Comparison of ENCODE assay signal across 8 mouse cellular contexts in genomic region chr15:94139534-94139958, GRCm38 (mm10).
DNase-seq lines count a peak whose midpoint lies in the region; ATAC-seq and TF ChIP-seq lines count a peak whose summit lies in the region.

No protein-coding gene starts in this region.

- H3K27me3 ChIP-seq in hindbrain, embryonic 14.5 days (ENCODE audit: control insufficient read depth, insufficient read depth, low read length) = no peaks in the 10 kb centered on the region
- H3K27me3 ChIP-seq in hindbrain, embryonic 13.5 days = no peaks in the 10 kb centered on the region
- H3K27me3 ChIP-seq in kidney, embryonic 15.5 days = no peaks in the 10 kb centered on the region

- no peak for TF ChIP-seq CTCF in brain, embryonic 14.5 days (IDR thresholded peaks at IDR 0.05; ENCODE audit: borderline replicate concordance, extremely low read depth, insufficient read depth, insufficient read length)

- no peaks in the 10 kb centered on the region for H3K9me3 ChIP-seq in hindbrain, embryonic 14.5 days (ENCODE audit: control insufficient read depth, low read length)
- no peaks in the 10 kb centered on the region for H3K9me3 ChIP-seq in hindbrain, embryonic 13.5 days
- no peaks in the 10 kb centered on the region; the same call in 1 of the 2 replicates for H3K9me3 ChIP-seq in kidney, embryonic 15.5 days (replicated peaks)

- TF ChIP-seq POLR2A in brain, embryonic 14.5 days (IDR thresholded peaks at IDR 0.05; ENCODE audit: borderline replicate concordance, extremely low read depth, insufficient read depth, insufficient read length, poor library complexity, severe bottlenecking) = no peak

- no peaks in the 10 kb centered on the region for H3K36me3 ChIP-seq in hindbrain, embryonic 14.5 days (replicated peaks; ENCODE audit: control insufficient read depth, insufficient read depth)
- H3K36me3 ChIP-seq in hindbrain, embryonic 13.5 days = no peaks in the 10 kb centered on the region
- H3K36me3 ChIP-seq in kidney, embryonic 15.5 days = no peaks in the 10 kb centered on the region

- no peak overlapping the region for H3K9ac ChIP-seq in hindbrain, embryonic 14.5 days
- H3K9ac ChIP-seq in hindbrain, embryonic 13.5 days = no peak overlapping the region
- no peak overlapping the region for H3K9ac ChIP-seq in kidney, embryonic 15.5 days

- H3K27ac ChIP-seq in hindbrain, embryonic 14.5 days = no peak overlapping the region
- no peak overlapping the region for H3K27ac ChIP-seq in hindbrain, embryonic 13.5 days
- H3K27ac ChIP-seq in kidney, embryonic 15.5 days = peak overlapping the region; percentile 76; the same call in 1 of the 2 replicates

- H3K4me3 ChIP-seq in hindbrain, embryonic 14.5 days (replicated peaks; ENCODE audit: low read length) = no peak overlapping the region
- no peak overlapping the region for H3K4me3 ChIP-seq in hindbrain, embryonic 13.5 days
- H3K4me3 ChIP-seq in kidney, embryonic 15.5 days (replicated peaks) = no peak overlapping the region

- no peaks in the 10 kb centered on the region for H3K4me1 ChIP-seq in hindbrain, embryonic 14.5 days (replicated peaks; ENCODE audit: control insufficient read depth, insufficient read depth, low read length)
- H3K4me1 ChIP-seq in hindbrain, embryonic 13.5 days (replicated peaks) = 0 out of 2 replicates have a peak, but pooled peaks cover 4% of the 10 kb centered on the region
- peaks cover 10% of the 10 kb centered on the region; the same call in 1 of the 2 replicates for H3K4me1 ChIP-seq in kidney, embryonic 15.5 days

- WGBS in hindbrain, embryonic 14.5 days = 79% methylated on average over 13 of the region's 13 CpGs
- WGBS in hindbrain, embryonic 13.5 days = 73% methylated on average over 13 of the region's 13 CpGs
- 16% methylated on average over 13 of the region's 13 CpGs for WGBS in kidney, embryonic 15.5 days

- no peak for ATAC-seq in hindbrain, embryonic 14.5 days (ENCODE audit: low FRiP score)
- no peak for ATAC-seq in hindbrain, embryonic 13.5 days (ENCODE audit: low FRiP score)
- ATAC-seq in kidney, embryonic 15.5 days (replicated peaks; ENCODE audit: low FRiP score) = peak; percentile 83
- ATAC-seq in activated CD4-positive, CD25-positive, alpha-beta regulatory T cell, adult 4 months = no peak

- peak; percentile 32 for DNase-seq in hindbrain, embryonic 14.5 days (ENCODE audit: low spot score)
- peak; percentile 48 for DNase-seq in brain, embryonic 14.5 days (ENCODE audit: low read depth)
- peak; percentile 40 for DNase-seq in naive thymus-derived CD4-positive, alpha-beta T cell, adult 2 months (ENCODE audit: low read depth)
- DNase-seq in layer of hippocampus, adult 8-10 months (ENCODE audit: low spot score in 2 of 2) = no peak
- DNase-seq in frontal cortex, adult 2 months (ENCODE audit: extremely low spot score in 1 of 2, low spot score in 1 of 2) = no peak

- H3K4me2 ChIP-seq in hindbrain, embryonic 14.5 days (replicated peaks) = no peak overlapping the region
- H3K4me2 ChIP-seq in hindbrain, embryonic 13.5 days = no peak overlapping the region
- peak overlapping the region; percentile 19; the same call in 1 of the 2 replicates for H3K4me2 ChIP-seq in kidney, embryonic 15.5 days

Comparison
In these comparisons a context has a peak if more than half of its experiments do, and no peak if none do; other contexts are left out.
1. DNase-seq: peak in hindbrain, embryonic 14.5 days (single experiment), brain, embryonic 14.5 days (single experiment) and naive thymus-derived CD4-positive, alpha-beta T cell, adult 2 months (single experiment); none in layer of hippocampus, adult 8-10 months (0 of 2) and frontal cortex, adult 2 months (0 of 2).